Mouse (Mus musculus) gastrocnemius, postnatal 36 days (tissue): ENCODE measurements around the gene Hhatl. TPM values are rescaled to one million over a fixed set of nuclear protein-coding genes. Genes with fewer than 3 reads are reported as not detected.

Source experiments
- DNase-seq, 2 experiments: peaks; one replicate each; pipeline ENCODE4 v3.0.0; 2022
- intact Hi-C: fragments of 180-260 bp; cut with DNase I; formaldehyde crosslinking; loops from one replicate; pipeline ENCODE4 v1.15.1; 2025
- total RNA-seq, 2 experiments: library from RNA; stranded (reverse); gene quantifications; 2 replicates each; pipeline ENCODE4 v1.2.3; 2021

Hhatl gene
- total RNA-seq, 2 experiments from 2014 or later = 157 to 170 TPM

GRCm38 (mm10) chr9:121810081-121810821, 17.9 kb upstream of the Hhatl start:
- intact Hi-C loops = no loop called here
- no peak for DNase-seq

GRCm38 (mm10) chr9:121808511-121808910, 16.2 kb upstream of the Hhatl start:
- no peak for DNase-seq
- intact Hi-C loops = no loop called here

- intact Hi-C loops = no loop called here
- no peak for DNase-seq
These were observed 15.6 kb upstream of the Hhatl start for GRCm38 (mm10) chr9:121807947-121808346.

- no peak for DNase-seq
- intact Hi-C loops = no loop called here
These were observed 15.2 kb upstream of the Hhatl start for GRCm38 (mm10) chr9:121807546-121807945.

- intact Hi-C loops = no loop called here
- DNase-seq = no peak
These were observed 10.4 kb upstream of the Hhatl start for GRCm38 (mm10) chr9:121802747-121803146.

- intact Hi-C loops = no loop called here
- no peak for DNase-seq
These were observed 6.7 kb upstream of the Hhatl start for GRCm38 (mm10) chr9:121798887-121799520.

GRCm38 (mm10) chr9:121797722-121798121, 5.4 kb upstream of the Hhatl start:
- DNase-seq = no peak
- intact Hi-C loops = no loop called here

- intact Hi-C loops = loop anchor here (1.0 kb wide), 1 partner anchor 34 kb away; no protein-coding TSS in a partner anchor
- DNase-seq = no peak
These were observed 2.7 kb upstream of the Hhatl start for GRCm38 (mm10) chr9:121794972-121795539.

GRCm38 (mm10) chr9:121791206-121791605, 1.1 kb downstream of the Hhatl start:
- intact Hi-C loops = no loop called here
- peak; percentile 77 to 78 for DNase-seq

GRCm38 (mm10) chr9:121786359-121786758, 5.9 kb downstream of the Hhatl start:
- intact Hi-C loops = no loop called here
- no peak for DNase-seq

GRCm38 (mm10) chr9:121785261-121785660, 7.0 kb downstream of the Hhatl start:
- intact Hi-C loops = no loop called here
- no peak for DNase-seq

GRCm38 (mm10) chr9:121784801-121785200, 7.5 kb downstream of the Hhatl start:
- intact Hi-C loops = no loop called here
- no peak for DNase-seq

- DNase-seq = no peak
- intact Hi-C loops = no loop called here
These were observed 14.2 kb downstream of the Hhatl start for GRCm38 (mm10) chr9:121778066-121778624.

GRCm38 (mm10) chr9:121777484-121778065, 14.7 kb downstream of the Hhatl start, which contains the start of gene Klhl40:
Gene Klhl40 (plus strand): TSS chr9:121777607.
- DNase-seq = no peak
- intact Hi-C loops = no loop called here

- no peak for DNase-seq
- intact Hi-C loops = no loop called here
These were observed 15.8 kb downstream of the Hhatl start for GRCm38 (mm10) chr9:121776511-121776910.

GRCm38 (mm10) chr9:121775951-121776350, 16.4 kb downstream of the Hhatl start:
- intact Hi-C loops = no loop called here
- no peak for DNase-seq

GRCm38 (mm10) chr9:121772412-121772811, 19.9 kb downstream of the Hhatl start:
- DNase-seq = no peak
- intact Hi-C loops = no loop called here

- no peak for DNase-seq
- intact Hi-C loops = no loop called here
These were observed 27.0 kb downstream of the Hhatl start for GRCm38 (mm10) chr9:121765166-121765855.

- intact Hi-C loops = loop anchor here (5.0 kb wide), 1 partner anchor 41 kb away; no protein-coding TSS in a partner anchor
These were observed 28.6 kb downstream of the Hhatl start for GRCm38 (mm10) chr9:121763716-121764115.

GRCm38 (mm10) chr9:121762761-121763160, 29.5 kb downstream of the Hhatl start:
- intact Hi-C loops = loop anchor here (5.0 kb wide), 1 partner anchor 40 kb away; no protein-coding TSS in a partner anchor
- peak in 1 of 2 experiments; percentile 25 for DNase-seq

More at GRCm38 (mm10) chr9:121763716-121764115, 28.6 kb downstream of the Hhatl start:
- peak in 1 of 2 experiments; percentile 45 for DNase-seq
